Comparison of ENCODE assay signal across 26 mouse cellular contexts in the genomic region with DNA sequence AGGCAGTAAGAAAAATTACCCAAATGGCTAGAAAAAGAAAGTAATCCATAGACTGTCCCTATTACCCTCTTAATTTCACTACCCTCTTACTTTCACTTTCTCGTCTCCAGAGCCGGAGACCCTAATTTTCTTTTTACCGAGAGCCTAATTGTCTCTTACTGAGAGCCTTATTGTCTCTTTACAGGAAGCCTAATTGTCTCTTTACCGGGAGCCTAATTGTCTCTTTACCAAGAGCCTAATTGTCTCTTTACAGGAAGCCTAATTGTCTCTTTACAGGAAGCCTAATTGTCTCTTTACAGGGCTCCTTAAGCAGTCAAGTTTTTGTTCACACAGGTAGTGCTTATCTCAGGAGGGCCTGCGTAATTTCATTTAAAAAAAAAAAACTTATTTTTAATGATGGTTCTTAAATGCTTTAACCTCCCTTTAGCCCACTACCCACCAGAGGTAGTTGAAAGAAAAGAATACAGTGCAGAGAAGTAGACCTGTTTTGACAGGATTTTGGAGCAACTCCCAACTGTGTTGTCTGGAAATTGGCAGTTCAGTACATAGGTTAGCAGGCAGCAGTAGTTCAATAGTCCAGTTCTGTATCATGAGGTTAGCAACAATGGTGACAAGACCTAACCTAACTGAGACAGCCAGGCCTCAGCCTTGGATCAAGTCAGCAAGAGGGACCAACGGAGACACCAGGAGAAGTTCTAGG.
DNase-seq lines count a peak whose midpoint lies in the region; ATAC-seq and TF ChIP-seq lines count a peak whose summit lies in the region.
"Had no signal": no experiment of that assay in that cellular context is flagged by ENCODE, and none has a peak within 500 bp of the region (broad histone marks: within the 10 kb centered on the region; RNA-seq: fewer than 3 reads in every experiment).

No protein-coding gene starts in this region.

- H3K4me1 ChIP-seq in embryonic facial prominence, embryonic 14.5 days (ENCODE audit: control insufficient read depth, insufficient read depth, low read length): no peaks in the 10 kb centered on the region
- no peaks in the 10 kb centered on the region for H3K4me1 ChIP-seq in embryonic facial prominence, embryonic 10.5 days
- H3K4me1 ChIP-seq in forebrain, embryonic 14.5 days (ENCODE audit: control insufficient read depth, insufficient read depth, low read length): no peaks in the 10 kb centered on the region
- H3K4me1 ChIP-seq in forebrain, postnatal 0 days (ENCODE audit: insufficient read depth): no peaks in the 10 kb centered on the region
- H3K4me1 ChIP-seq: embryonic facial prominence, embryonic 15.5 days; heart, embryonic 12.5 days; heart, embryonic 15.5 days; hindbrain, embryonic 10.5 days had no signal

- H3K4me3 ChIP-seq in embryonic facial prominence, embryonic 14.5 days (ENCODE audit: low read depth, low read length): no peak overlapping the region
- H3K4me3 ChIP-seq in embryonic facial prominence, embryonic 10.5 days: no peak overlapping the region
- H3K4me3 ChIP-seq in forebrain, embryonic 14.5 days (ENCODE audit: low read depth, low read length): no peak overlapping the region
- H3K4me3 ChIP-seq in forebrain, postnatal 0 days (ENCODE audit: low read depth, low read length): no peak overlapping the region
- H3K4me3 ChIP-seq: embryonic facial prominence, embryonic 15.5 days; heart, embryonic 12.5 days; heart, embryonic 15.5 days; hindbrain, embryonic 10.5 days had no signal

- no peak overlapping the region for H3K4me2 ChIP-seq in embryonic facial prominence, embryonic 14.5 days (ENCODE audit: low read depth, low read length)
- no peak overlapping the region for H3K4me2 ChIP-seq in forebrain, embryonic 14.5 days (ENCODE audit: low read length)
- H3K4me2 ChIP-seq in forebrain, postnatal 0 days (ENCODE audit: low read depth): no peak overlapping the region
- H3K4me2 ChIP-seq: embryonic facial prominence, embryonic 15.5 days; heart, embryonic 12.5 days; heart, embryonic 15.5 days; hindbrain, embryonic 14.5 days had no signal

- H3K27ac ChIP-seq in embryonic facial prominence, embryonic 14.5 days (replicated peaks; ENCODE audit: low read depth, low read length): no peak overlapping the region
- H3K27ac ChIP-seq in embryonic facial prominence, embryonic 10.5 days (replicated peaks): no peak overlapping the region
- no peak overlapping the region for H3K27ac ChIP-seq in forebrain, embryonic 14.5 days (ENCODE audit: low read depth, low read length)
- no peak overlapping the region for H3K27ac ChIP-seq in forebrain, postnatal 0 days (ENCODE audit: low read depth, low read length)
- H3K27ac ChIP-seq: embryonic facial prominence, embryonic 15.5 days; heart, embryonic 15.5 days; hindbrain, embryonic 10.5 days; hindbrain, embryonic 14.5 days; hindbrain, postnatal 0 days had no signal

- TF ChIP-seq CTCF in forebrain, postnatal 0 days (IDR thresholded peaks at IDR 0.05; ENCODE audit: low read depth): no peak

- peak; percentile 3 for DNase-seq in embryonic facial prominence, embryonic 14.5 days (ENCODE audit: low spot score)
- no peak for DNase-seq in embryonic facial prominence, embryonic 10.5 days (ENCODE audit: low spot score)
- DNase-seq in forebrain, embryonic 14.5 days (ENCODE audit: low spot score): peak; percentile 37
- DNase-seq in forebrain, postnatal 0 days: no peak
- DNase-seq in retina, postnatal 1 day: peak; percentile 84
- DNase-seq: adrenal gland, postnatal 14 days; cerebellum, adult 11-12 months; cerebellum, adult 8-10 months; cerebellum, postnatal 10 days; cerebellum, postnatal 36 days; embryo, embryonic 11 days; gastrocnemius, postnatal 25 days; heart, adult 18-20 months; heart, postnatal 10 days; heart, postnatal 36 days; kidney, adult 18-20 months had no signal

- no peaks in the 10 kb centered on the region for H3K36me3 ChIP-seq in embryonic facial prominence, embryonic 14.5 days (ENCODE audit: control insufficient read depth, insufficient read depth, low read length)
- no peaks in the 10 kb centered on the region for H3K36me3 ChIP-seq in embryonic facial prominence, embryonic 10.5 days (replicated peaks)
- no peaks in the 10 kb centered on the region for H3K36me3 ChIP-seq in forebrain, embryonic 14.5 days (ENCODE audit: control insufficient read depth, insufficient read depth, low read length)
- no peaks in the 10 kb centered on the region for H3K36me3 ChIP-seq in forebrain, postnatal 0 days (ENCODE audit: insufficient read depth)
- H3K36me3 ChIP-seq: embryonic facial prominence, embryonic 15.5 days; heart, embryonic 12.5 days; heart, embryonic 15.5 days; hindbrain, embryonic 10.5 days had no signal

- H3K27me3 ChIP-seq in embryonic facial prominence, embryonic 14.5 days (replicated peaks; ENCODE audit: control insufficient read depth, insufficient read depth, low read length): no peaks in the 10 kb centered on the region
- H3K27me3 ChIP-seq in embryonic facial prominence, embryonic 10.5 days (replicated peaks; ENCODE audit: low read depth, poor library complexity, severe bottlenecking): no peaks in the 10 kb centered on the region
- H3K27me3 ChIP-seq in forebrain, embryonic 14.5 days (replicated peaks; ENCODE audit: control insufficient read depth, insufficient read depth, low read length): no peaks in the 10 kb centered on the region
- H3K27me3 ChIP-seq in forebrain, postnatal 0 days (ENCODE audit: insufficient read depth, low read length): no peaks in the 10 kb centered on the region
- H3K27me3 ChIP-seq: embryonic facial prominence, embryonic 15.5 days; heart, embryonic 12.5 days; heart, embryonic 15.5 days; Patski had no signal

- no peak for ATAC-seq in embryonic facial prominence, embryonic 14.5 days (ENCODE audit: low read depth)
- ATAC-seq in forebrain, embryonic 14.5 days: no peak
- ATAC-seq in forebrain, postnatal 0 days: no peak
- no peak for ATAC-seq in erythroid progenitor cell, adult 5-6 weeks (replicated peaks; ENCODE audit: low FRiP score, poor library complexity, severe bottlenecking)
- ATAC-seq: hindbrain, postnatal 0 days; inflammation-experienced regulatory T-cells, adult 6 months; intestine, embryonic 16.5 days; Patski had no signal

- H3K9me3 ChIP-seq in embryonic facial prominence, embryonic 14.5 days (ENCODE audit: control insufficient read depth, low read length): 0 out of 2 replicates have a peak, but pooled peaks cover 5% of the 10 kb centered on the region
- H3K9me3 ChIP-seq in embryonic facial prominence, embryonic 10.5 days: peaks cover 4% of the 10 kb centered on the region
- no peaks in the 10 kb centered on the region; the same call in 1 of the 2 replicates for H3K9me3 ChIP-seq in forebrain, embryonic 14.5 days (replicated peaks; ENCODE audit: control insufficient read depth, low read length)
- H3K9me3 ChIP-seq in forebrain, postnatal 0 days (ENCODE audit: low read length): no peaks in the 10 kb centered on the region
- H3K9me3 ChIP-seq: embryonic facial prominence, embryonic 15.5 days; heart, embryonic 15.5 days had no signal

- 71% methylated on average over 6 of the region's 6 CpGs for WGBS in embryonic facial prominence, embryonic 14.5 days
- WGBS in embryonic facial prominence, embryonic 10.5 days: 67% methylated on average over 6 of the region's 6 CpGs
- WGBS in forebrain, embryonic 14.5 days: 15% methylated on average over 6 of the region's 6 CpGs
- 28% methylated on average over 6 of the region's 6 CpGs for WGBS in forebrain, postnatal 0 days

- no peak overlapping the region for H3K9ac ChIP-seq in embryonic facial prominence, embryonic 14.5 days (ENCODE audit: low read depth, low read length)
- H3K9ac ChIP-seq in forebrain, embryonic 14.5 days (ENCODE audit: low read length): no peak overlapping the region
- H3K9ac ChIP-seq in forebrain, postnatal 0 days: no peak overlapping the region
- H3K9ac ChIP-seq: embryonic facial prominence, embryonic 15.5 days; heart, embryonic 12.5 days; heart, embryonic 15.5 days; hindbrain, embryonic 14.5 days had no signal

Comparison
In these comparisons a context has a peak if more than half of its experiments do, and no peak if none do; other contexts are left out.
1. DNase-seq: peak in embryonic facial prominence, embryonic 14.5 days (single experiment), forebrain, embryonic 14.5 days (single experiment) and retina, postnatal 1 day (single experiment); none in embryonic facial prominence, embryonic 10.5 days (single experiment) and forebrain, postnatal 0 days (single experiment).